Mouse (Mus musculus) frontal cortex, postnatal 36 days (tissue): ENCODE results near the gene Phlda1.
A peak's percentile ranks its signal among the peaks of the same experiment; 100 is the strongest.

Experiments
- DNase-seq, 2 experiments: peaks; one replicate each; pipeline ENCODE4 v3.0.0; 2022; ENCODE audit warnings: low spot score in 2 of 2

Gene Phlda1

DNA sequence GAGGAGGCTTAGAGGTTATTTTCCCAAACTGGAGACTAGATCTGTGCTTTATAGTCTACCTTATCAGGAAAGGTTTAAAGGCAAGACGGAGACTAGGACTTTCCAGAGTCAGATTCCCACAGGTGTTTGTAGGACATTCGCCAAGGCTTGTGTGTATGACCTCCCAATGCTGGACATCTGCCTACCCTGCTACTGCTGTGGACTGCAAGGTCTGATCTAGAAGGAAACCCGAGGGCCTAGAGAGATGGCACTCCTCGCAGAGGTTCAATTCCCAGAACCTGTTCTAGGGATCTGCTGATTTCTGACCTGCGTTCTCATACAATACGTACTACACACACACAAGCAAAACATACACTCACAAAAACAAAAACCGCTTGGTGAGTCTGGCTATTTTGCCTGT is 680 bp upstream of the Phlda1 start:
- DNase-seq: peak in 1 of 2 experiments; percentile 30

DNA sequence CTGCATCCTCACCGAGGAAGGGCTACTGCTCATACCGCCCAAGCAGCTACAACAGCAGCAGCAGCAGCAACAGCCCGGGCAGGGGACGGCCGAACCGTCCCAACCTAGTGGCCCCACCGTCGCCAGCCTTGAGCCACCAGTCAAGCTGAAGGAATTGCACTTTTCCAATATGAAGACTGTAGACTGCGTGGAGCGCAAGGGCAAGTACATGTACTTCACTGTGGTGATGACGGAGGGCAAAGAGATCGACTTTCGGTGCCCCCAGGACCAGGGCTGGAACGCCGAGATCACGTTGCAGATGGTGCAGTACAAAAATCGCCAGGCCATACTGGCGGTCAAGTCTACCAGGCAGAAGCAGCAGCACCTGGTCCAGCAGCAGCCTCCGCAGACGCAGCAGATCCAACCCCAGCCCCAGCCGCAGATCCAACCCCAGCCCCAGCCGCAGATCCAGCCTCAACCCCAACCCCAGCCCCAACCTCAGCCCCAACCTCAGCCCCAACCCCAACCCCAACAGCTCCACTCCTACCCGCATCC is 907 bp downstream of the Phlda1 start:
- peak in 1 of 2 experiments; percentile 64 for DNase-seq

DNA sequence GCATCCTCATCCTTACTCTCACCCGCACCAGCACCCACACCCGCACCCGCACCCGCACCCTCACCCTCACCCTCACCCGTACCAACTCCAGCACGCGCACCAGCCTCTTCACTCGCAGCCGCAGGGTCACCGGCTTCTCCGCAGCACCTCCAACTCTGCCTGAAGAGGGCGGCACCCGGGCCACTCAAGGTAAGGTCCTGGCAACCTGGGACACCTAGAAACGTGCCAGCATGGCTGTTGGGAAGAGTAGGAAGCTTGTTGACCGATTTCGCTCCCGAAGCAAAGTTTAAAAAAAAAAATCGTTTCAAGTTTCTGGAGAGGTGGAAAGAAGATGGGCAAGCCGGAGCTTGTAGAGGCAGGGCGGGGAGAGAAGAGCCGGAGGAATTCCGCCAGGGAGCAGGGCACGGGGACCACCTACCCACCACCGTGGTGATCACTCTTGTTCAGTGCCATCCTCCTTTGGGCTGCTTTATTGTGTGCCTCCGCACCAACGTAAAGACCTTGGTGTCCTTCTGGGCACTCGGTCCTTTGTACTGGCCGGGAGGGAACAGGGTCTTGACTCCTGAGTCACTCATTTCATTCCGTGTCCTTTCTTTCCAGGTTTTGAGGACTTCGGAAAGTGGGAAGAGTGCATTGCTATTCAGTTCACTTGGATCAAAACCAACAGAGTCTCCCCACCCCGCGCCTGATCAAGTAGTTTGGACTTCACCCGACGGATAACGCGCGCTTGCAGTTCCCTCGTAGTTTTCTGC is 1.6 kb downstream of the Phlda1 start:
- peak; percentile 60 to 64 for DNase-seq

DNA sequence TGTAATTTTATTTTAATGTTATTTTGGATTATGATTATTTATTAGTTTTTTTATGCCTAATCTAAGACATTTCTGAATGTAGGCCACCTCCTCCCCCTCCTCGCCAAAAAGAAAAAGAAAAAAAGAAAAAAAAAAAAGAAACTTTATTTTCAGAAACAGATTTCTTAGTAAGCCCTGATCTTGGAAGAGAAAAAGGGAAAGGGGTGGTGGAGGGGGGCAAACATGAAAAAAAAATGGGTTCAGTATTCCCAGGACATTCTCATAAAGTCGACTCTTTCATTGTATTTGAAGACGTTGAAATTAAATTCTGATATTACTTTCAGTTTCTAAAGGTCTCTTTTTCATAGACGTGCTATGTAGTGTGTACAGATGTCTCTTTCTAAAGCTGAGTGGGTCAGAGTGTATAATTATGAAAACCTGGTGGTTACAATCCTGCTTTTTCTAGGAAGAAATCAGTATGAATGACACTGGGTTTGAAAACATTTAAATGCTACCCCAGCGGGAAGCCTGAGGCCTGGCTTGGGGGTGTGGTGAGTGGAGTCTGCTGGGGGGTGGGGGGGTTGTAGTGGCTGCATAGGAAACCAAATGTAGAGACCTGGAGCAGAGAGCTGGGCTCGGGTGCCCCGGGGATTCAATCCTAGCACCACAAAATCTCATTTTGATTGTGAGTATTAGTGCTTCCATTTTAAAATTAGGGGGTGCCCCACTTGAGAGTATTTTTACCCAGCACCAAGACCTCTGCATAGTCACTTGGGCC is 2.4 kb downstream of the Phlda1 start:
- no peak for DNase-seq

DNA sequence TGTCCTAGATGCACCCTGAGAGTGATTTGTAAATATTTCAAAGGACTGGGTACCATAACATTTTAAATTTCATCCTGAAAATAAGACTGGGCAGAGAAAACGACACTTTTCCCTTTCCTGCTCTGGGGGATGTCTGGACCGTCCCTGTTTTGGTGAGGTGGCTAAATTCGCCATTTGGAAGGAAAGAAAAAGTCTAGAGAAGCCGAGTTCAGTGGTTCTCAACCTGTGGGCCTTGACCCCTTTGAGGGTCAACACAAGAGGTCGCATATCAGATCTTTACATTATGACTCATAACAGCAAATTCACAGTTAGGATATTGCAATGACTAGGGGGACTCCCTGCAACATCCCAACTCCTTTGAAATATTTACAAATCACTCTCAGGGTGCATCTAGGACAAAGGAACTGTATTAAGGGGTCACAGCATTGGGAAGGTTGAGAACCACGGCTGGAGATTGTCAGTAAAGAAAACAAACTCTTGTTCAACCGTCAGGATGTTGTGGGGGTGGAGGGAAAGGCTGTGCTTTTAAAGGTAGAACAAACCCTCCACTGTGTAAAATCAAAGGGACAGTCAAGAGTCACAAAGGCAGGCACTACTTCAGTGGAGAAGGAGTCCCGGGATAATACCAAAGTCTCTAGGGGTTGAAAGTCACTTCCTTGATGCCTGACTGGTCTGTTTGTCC is 3.2 kb downstream of the Phlda1 start:
- DNase-seq: no peak

DNA sequence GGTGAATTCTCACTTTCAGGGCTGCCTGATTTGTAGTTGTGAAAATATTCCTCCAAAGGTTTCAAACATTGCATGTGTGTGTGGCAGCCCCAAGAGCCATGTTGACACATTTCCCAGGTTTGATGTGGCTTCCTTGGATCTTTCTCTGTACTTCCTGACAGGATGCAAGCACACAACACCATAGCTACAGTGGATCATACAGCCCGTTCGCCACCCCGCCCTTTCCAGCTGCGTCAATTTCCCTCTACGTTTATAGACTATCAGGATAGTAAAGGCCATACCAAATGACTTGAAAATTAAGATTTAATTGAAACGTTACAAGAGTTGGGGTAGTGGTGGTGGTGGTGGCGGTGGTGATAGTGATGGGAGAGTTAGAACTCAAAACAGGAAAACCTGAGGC is 3.9 kb downstream of the Phlda1 start:
- DNase-seq: no peak

DNA sequence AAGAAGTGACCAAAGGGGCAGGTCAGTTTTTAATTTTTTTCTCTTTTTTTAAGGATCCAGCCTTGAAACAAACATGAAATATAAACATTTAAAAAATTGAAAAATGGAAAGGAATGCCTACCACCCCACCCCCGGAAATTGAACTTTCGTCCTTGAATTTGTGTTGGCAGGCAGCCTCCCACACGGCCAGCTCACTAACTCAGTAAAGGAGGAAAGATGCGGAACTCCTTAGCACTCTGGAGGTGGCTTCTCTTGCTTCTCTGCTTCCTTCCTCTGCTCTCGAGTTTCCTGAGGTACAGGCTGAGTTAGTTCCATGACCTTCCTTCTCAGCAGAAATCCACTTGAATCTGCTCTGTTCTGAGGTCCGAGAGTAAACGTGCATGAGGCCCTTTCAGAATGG is 4.7 kb downstream of the Phlda1 start:
- DNase-seq: no peak

DNA sequence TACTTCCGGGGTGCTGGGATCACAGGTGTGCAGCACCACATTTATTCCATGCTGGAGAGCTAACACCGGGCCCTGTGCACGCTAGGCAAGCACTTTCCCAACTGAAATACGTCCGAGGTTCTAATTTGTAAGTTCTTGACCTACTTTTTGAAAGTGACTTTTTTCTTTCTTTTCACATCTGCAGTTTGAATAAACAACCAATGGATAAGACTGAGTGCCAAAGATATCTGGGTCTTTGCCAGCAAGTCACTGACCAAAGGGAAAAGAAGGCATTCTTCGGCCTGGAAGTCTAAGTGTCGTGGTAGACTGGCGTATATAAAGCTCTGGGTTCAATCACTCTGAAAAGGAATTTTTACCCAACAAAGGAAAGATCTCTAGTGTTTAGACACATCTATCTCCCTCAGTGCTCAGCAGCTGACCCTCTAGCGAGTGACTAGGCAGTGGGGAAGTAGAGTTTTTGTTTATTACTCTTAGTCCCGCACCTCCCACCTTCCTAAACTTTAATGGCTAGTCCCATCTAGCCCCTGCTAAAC is 6.0 kb downstream of the Phlda1 start:
- DNase-seq: no peak

DNA sequence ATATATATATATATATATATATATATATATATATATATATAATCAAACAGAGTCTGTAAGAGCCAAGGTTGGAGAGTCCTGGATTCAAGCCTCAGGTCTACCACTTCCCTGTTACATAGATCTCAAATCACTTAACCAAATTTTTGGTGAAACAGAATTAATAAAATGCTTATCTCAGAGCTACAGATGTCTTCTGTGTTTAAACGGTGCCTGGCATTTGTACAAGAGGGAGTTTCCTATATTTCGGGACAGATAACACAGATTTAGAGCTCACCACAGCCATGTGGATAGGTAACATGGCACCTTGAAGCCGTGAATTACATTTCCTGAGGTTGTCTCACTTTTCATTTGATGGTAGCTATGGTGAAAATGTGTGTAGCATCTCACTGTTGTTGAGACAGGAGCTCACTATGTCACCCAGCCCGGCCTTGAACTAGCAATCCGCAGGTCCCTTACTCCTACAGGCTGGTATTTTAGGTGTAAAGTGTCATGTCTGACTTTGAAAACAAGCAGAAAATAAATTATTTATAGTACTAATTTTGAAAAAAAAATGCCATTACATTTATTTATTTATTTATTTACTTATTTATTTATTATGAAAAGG is 8.3 kb downstream of the Phlda1 start:
- DNase-seq: no peak

DNA sequence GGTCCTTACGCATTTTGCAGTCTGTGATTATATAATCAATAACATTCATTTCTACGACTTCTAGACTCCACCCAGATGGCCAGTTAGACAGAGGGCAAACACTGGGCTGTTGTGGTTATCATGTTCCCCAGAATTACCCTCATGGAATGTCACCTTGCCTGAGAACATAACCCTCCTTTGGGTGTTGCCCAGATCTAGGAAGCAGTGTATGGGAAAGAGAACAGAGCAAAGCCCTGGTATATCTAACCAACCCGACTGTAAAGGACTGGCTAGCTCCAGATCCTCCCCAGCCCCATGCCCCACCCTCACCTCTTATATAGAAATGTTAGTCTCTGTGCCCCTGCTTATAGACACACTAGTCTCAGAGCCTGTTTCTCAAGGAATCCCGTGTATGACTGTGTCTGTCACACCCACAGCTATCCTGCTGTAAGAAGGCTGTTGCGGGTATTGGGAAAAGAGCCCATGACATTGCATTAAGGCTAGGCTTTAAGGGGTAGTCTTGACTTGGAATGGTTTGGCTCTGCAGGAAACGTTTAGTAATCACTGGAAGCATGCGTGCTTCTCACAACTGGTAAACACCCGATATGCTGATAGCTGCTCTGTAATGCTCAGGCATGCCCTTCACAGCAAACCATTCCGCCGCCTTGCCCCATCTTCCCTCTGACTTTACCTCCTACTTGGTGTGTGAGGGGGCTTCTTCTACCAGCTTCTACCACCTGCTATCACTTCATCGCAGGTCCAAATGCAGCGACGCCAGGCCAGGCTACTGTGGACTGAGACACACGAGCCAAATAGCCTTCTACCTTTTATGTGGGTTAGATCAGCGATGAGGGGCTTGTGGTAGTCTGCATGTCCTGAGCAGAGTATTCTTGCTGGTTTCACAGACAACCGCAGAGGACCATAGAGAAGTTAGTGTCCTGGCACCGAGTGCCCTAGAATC is 9.3 kb downstream of the Phlda1 start:
- DNase-seq: no peak

DNA sequence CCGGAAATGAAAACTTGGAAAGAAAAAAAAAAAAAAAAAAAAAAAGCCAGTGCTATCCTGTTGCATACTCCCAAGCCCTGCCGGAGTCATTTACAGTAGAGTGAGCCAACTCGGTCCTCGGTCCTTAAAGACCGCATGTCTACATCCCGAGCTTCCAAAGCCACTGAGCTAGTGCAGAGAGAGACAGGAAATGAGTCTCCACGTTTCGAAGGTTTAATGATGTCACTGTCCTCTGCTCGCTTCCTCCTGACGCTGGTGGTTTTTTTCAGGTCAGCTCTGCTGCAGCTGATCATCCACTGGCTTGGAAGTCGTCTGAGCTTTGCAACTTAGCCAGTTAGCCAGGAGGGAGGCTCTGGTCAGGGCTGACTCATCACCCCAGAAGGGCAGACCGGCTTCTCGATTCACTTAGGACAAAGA is 10.1 kb downstream of the Phlda1 start:
- no peak for DNase-seq

DNA sequence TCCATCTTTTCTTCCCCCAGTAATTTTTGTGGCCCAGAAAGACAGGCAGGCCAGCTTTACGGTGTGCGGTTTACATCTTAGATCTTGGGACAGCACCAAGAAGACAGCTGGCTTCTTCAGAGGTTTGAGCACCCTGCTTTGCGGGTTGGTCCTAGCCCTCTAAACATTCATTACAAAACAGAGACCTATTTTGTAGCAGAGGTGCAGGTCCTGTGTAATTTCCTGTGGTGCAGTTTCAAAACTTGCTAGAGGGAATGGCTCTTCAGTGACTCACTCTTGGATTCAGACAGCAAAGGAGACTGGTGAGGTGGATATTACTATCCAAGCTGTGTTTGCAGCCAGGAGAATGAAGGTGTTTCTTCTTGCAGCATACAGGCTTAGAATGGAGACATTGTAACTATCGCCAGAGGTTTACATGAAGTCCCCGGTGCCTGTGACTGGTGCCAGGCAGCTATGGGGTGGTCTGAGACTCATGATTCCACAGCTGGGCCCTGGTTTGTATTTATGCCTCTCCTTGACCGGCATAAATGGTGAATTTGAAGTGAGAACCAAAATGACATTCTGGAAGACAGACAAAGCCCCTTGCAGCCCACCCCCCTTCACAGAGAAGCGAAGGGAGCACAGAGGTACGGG is 10.8 kb downstream of the Phlda1 start:
- no peak for DNase-seq

DNA sequence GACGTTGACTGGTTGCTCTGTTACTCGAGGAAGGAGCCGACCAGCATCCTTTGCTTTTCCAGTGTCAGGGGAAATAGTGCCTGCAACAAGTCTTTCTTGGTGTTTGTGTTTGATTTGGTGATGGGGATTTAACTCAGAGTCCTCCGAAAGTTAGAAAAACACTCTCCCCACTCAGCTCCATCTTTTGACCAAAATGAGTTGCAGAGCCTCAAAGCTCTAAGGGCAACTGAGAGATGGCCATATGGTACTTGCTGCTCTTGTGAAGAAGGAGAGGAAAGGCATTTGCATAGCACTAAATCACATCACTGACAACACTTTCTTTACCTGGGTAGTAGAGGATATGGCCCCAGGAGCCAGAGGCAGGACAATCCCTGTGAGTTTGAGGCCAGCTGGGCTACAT is 12.3 kb downstream of the Phlda1 start:
- DNase-seq: no peak

DNA sequence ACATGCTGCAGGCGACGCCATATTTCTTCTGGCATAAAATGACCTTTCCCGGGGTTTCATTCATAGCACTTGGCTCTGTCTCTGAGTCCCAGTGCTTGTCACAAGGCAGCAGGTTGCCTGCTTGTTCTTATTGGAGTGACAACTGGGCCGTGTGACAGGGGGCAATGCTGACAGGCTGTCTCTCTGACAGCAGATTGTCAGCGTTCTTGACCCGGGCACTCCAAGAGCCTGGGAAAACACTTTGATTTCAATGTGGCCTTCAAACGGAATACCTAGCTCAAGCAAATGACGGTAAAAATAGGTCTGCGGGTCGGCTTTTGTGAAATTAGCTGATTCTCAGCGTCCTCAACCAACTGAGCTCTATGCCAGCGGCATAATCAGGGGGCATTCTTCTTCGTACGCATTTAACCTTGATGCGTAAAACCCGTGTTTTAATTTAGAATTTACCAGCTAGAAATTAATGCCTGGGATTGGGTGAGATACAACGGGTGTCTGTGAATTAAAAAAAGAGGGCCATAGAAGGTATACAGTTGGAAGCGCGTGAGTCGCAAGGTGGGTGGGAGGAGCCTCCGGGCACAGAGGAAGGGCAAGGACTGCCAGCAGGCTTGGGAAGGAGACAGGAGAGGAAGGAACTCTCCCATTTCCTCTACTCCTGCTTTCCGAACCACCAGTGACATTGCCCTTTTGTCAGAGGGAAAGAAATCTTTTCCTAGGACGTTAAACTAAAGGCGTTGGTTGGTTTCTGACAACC is 13.7 kb downstream of the Phlda1 start:
- no peak for DNase-seq

DNA sequence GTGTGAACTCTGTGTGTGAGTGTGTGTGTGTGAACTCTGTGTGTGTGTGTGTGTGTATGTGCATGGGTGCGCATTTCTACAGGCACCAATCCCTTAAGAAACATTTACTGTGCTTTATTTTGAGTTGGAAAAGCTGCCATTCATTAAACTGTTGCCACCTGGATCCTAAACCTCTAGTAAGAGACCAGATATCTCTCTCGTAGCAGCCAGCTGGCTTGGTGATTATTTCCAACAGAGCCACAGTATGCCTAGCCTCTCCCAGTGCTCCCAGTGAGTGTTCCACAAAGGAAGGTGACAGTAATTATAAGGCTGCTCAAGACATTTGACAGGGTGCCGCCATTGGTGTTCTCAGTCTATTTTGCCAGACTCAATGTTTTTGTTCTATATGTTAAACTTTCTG is 14.5 kb downstream of the Phlda1 start:
- no peak for DNase-seq

DNA sequence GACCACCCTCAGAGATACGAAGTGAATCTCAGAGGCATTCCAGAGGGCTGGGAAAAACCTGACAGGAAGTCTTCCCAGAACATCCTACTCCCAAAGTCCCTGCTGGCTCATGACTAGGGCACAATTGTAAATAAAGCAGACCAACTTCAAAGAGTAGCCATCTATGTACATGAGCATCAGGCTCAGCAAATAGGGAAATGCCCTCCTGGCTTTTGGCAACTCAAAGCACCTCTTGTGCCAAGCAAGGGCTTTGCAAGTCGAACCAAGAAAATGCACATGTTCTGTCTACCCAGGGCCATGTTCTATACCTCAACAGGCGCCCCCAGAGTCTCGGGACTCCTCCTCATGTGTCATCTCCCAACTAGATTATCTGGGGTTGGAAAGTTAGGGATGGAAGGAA is 15.6 kb downstream of the Phlda1 start:
- DNase-seq: no peak

DNA sequence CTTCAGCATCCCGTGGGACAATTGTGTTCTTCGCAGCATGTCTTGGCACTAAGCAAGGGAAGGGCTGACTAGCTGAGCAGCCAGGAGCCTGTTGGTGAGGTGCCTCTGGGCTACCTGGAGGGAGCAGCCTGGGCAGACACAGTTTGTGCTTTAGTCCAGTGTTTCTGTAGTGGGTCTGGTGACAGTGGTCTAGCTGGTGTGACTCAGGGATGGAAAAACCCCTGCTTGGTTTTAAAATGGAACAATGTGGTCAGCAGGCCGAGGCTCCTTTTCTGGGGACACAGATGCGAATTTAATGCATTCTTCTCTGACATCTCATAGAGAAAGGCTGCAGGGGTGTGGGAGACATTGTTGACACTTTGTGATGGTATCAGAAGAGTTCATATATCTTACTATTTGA is 16.1 kb downstream of the Phlda1 start:
- DNase-seq: no peak

DNA sequence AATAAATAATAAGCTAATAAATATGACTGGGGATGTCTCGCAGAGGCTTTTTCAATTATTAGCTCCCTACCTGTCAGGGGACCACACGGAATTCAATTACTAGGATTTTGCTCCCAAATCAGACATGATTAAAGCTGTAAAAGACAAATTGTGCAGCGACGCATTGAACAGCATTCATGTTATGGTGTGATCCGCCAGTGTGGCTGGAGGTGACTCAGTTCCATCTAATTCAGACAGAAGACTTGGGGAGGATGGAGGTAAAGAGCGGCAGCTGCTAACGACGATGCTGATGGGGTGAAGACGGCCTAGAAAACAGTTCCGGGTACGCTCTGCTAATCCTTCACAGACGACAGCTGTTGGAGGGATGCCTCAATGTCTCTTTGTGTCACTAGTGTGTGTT is 17.8 kb downstream of the Phlda1 start:
- no peak for DNase-seq

DNA sequence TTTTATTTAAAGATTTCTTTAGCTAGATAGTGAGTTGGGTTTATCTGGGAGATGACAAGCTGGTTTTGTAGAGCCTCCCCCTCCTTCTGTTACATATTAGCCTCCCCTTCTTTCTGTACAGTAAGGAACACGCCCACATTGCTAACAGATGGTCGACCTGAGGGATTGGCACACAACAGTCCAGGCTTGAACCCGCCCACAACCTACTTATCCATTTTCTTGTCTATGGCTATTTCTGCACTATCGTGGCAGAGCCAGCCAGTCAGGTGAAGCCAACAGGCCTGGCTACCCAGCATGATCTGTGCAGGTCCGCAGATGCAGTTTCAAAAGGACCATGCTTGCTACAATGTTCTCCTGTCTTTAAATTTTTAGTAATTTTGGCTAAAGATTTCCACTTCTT is 21.0 kb downstream of the Phlda1 start:
- peak; percentile 45 to 57 for DNase-seq

DNA sequence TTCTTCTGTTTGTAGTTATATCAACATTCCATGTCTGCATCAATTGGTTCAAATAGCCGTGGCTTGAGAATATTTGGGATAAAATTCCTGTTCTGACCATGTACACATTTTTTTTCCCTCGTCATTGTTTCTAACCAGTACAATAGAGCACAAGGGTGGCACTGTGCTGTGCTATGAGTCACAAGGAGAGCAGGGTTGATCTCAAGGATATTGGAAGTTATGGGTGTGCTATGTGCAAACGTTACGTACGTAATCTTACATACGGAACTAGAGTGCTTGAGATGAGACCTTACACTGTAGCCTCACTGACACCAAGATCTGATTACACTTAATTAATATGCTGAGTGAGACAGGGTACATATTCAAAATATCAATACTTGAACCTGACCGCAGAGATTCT is 21.5 kb downstream of the Phlda1 start:
- no peak for DNase-seq
